Mouse (Mus musculus): ENCODE results near the gene Mrpl46.

The Mrpl46 gene

GRCm38 (mm10) chr7:78782639-78783581, at the start of gene Mrpl46, which contains the start of gene Mrps11:
Gene Mrpl46, minus strand, starts transcription at chr7:78783531.
Gene Mrps11, plus strand, starts transcription at chr7:78783119.
- DNase-seq (ENCODE audit: low read depth, low spot score) = peak; percentile 81

GRCm38 (mm10) chr7:78827749-78828362, 44.5 kb upstream of the Mrpl46 start:
- DNase-seq (ENCODE audit: low read depth, low spot score) = no peak

GRCm38 (mm10) chr7:78826682-78827385, 43.5 kb upstream of the Mrpl46 start:
- no peak for DNase-seq (ENCODE audit: low read depth, low spot score)

- no peak for DNase-seq (ENCODE audit: low read depth, low spot score)
Measured at GRCm38 (mm10) chr7:78818336-78818735, 35.0 kb upstream of the Mrpl46 start.

- DNase-seq (ENCODE audit: low read depth, low spot score) = no peak
Measured at GRCm38 (mm10) chr7:78814766-78815165, 31.4 kb upstream of the Mrpl46 start.

- DNase-seq (ENCODE audit: low read depth, low spot score) = no peak
Measured at GRCm38 (mm10) chr7:78813791-78814190, 30.5 kb upstream of the Mrpl46 start.

DNA sequence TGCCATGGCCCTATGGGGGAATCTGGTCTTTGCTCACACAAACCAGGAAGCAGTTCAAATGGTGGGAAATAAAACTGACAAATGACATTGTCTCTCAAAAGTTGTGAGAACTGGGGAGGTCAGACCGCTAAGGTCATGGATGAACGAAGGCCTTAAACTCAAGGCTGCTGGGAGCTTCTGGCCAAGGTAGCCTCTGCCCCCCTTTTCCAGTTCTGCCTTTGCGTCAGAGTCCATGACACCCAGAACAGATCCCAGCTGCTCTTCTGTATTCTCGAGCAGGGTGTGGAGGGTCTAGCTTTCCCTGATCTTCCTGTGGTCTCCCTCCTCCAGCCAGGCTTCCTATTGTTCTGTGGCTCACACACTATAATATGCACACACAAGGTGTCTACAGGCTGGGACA, 23.9 kb upstream of the Mrpl46 start:
- no peak for DNase-seq (ENCODE audit: low read depth, low spot score)

GRCm38 (mm10) chr7:78803841-78804240, 20.5 kb upstream of the Mrpl46 start:
- no peak for DNase-seq (ENCODE audit: low read depth, low spot score)

DNA sequence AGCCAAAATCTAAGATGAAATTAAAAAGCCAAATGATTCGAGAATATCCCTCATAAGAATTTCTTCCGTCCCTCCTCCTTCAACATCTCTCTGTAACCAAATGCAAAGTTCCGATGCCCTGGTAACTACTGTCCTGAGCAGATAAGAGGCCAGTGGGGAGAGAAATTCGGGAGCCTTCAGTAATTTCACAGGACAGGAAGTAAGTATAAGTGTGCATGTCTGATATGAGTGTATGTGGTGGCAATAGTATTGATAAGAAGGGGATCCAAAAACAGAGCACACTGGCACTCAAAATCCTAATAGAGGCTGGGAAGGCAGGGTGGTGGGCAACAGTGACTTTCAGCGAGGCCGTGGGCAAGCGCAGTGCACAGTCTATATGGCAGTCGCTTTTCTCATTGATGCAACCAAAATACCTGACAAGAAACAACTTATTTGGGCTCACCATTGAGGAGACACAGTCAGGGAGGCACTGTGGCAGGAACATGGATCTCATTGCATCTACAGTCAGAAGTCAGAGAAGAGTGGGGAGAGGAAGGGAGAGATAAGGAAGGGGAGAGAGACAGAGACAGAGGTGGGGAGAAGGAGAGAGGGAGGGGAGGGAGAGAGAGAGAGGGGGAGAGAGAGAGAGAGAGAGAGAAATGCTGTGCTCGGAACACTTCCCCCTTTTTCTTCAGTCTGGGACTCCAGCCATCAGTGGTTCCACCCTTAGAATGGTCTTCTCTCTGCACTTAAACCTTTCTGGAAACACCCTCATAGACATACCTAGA, 16.6 kb upstream of the Mrpl46 start:
- no peak for DNase-seq (ENCODE audit: low read depth, low spot score)

- DNase-seq (ENCODE audit: low read depth, low spot score) = no peak
Measured at GRCm38 (mm10) chr7:78797843-78798455, 14.6 kb upstream of the Mrpl46 start.

DNA sequence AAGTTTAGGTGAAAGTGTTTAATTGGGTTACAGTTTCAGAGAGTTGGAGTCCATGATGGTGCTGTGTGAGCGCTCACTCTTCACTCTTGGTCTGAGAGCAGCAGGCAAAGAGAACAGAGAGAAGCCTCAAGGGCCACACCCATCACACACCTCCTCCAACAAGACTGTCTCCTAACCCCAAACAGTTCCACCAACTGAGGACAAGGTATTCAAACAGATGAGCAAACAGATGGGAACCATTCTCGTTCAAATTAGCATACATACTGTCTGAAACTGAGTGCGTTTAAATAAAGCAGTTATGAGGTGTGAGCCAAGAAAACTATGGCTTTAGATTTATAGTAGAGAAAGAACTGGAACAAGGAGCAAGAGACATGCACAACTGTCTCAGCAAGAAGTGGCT, 13.3 kb upstream of the Mrpl46 start:
- DNase-seq (ENCODE audit: low read depth, low spot score) = no peak

GRCm38 (mm10) chr7:78794571-78795092, 11.3 kb upstream of the Mrpl46 start:
- DNase-seq (ENCODE audit: low read depth, low spot score) = no peak

GRCm38 (mm10) chr7:78793895-78794570, 10.7 kb upstream of the Mrpl46 start:
- no peak for DNase-seq (ENCODE audit: low read depth, low spot score)

- DNase-seq (ENCODE audit: low read depth, low spot score) = peak; percentile 39
Measured at GRCm38 (mm10) chr7:78791359-78792222, 8.3 kb upstream of the Mrpl46 start.

GRCm38 (mm10) chr7:78787793-78788380, 4.6 kb upstream of the Mrpl46 start:
- no peak for DNase-seq (ENCODE audit: low read depth, low spot score)

- DNase-seq (ENCODE audit: low read depth, low spot score) = no peak
Measured at GRCm38 (mm10) chr7:78785906-78786305, 2.6 kb upstream of the Mrpl46 start.

GRCm38 (mm10) chr7:78778741-78779140, 4.6 kb downstream of the Mrpl46 start:
- DNase-seq (ENCODE audit: low read depth, low spot score) = no peak

GRCm38 (mm10) chr7:78770936-78771335, 12.4 kb downstream of the Mrpl46 start:
- no peak for DNase-seq (ENCODE audit: low read depth, low spot score)

Data from retina, adult 2 months (tissue).